Mouse (Mus musculus) v-Abl transformed pro-B cells (cell line): ENCODE data around the gene 2310057J18Rik.
"Not testable (repeated sequence)": the region's sequence is repeated elsewhere in the genome, so short reads cannot be mapped to it uniquely, and the experiment has no call there.

ENCODE experiments used
- in situ Hi-C, 2 experiments: fragments of 400-800 bp; cut with MboI; formaldehyde crosslinking; loops; one replicate each; pipeline ENCODE4 v1.15.1; 2025; ENCODE audit not compliant: unreplicated experiment in 2 of 2

The 2310057J18Rik gene

GRCm38 (mm10) chr10:28986203-28986602, at the start of gene 2310057J18Rik:
TSS of gene 2310057J18Rik (minus strand) at chr10:28986303.
- in situ Hi-C loops, result no loop called here

- in situ Hi-C loops, result not testable (repeated sequence)
These were observed 43.9 kb upstream of the 2310057J18Rik start for GRCm38 (mm10) chr10:29029960-29030359.

- in situ Hi-C loops, result no loop called here
These were observed 33.6 kb upstream of the 2310057J18Rik start for GRCm38 (mm10) chr10:29019496-29020270.

- in situ Hi-C loops, result no loop called here
These were observed 11.7 kb upstream of the 2310057J18Rik start for GRCm38 (mm10) chr10:28997776-28998175.

- in situ Hi-C loops, result no loop called here
These were observed 2.9 kb upstream of the 2310057J18Rik start for GRCm38 (mm10) chr10:28988990-28989389.

GRCm38 (mm10) chr10:28968189-28968588, 17.9 kb downstream of the 2310057J18Rik start:
- in situ Hi-C loops, result no loop called here

GRCm38 (mm10) chr10:28955138-28955537, 31.0 kb downstream of the 2310057J18Rik start:
- in situ Hi-C loops, result no loop called here

- in situ Hi-C loops, result no loop called here
These were observed 31.6 kb downstream of the 2310057J18Rik start for GRCm38 (mm10) chr10:28954515-28954914.
